Mouse (Mus musculus): ENCODE data around the gene Zmym1.

DNA sequence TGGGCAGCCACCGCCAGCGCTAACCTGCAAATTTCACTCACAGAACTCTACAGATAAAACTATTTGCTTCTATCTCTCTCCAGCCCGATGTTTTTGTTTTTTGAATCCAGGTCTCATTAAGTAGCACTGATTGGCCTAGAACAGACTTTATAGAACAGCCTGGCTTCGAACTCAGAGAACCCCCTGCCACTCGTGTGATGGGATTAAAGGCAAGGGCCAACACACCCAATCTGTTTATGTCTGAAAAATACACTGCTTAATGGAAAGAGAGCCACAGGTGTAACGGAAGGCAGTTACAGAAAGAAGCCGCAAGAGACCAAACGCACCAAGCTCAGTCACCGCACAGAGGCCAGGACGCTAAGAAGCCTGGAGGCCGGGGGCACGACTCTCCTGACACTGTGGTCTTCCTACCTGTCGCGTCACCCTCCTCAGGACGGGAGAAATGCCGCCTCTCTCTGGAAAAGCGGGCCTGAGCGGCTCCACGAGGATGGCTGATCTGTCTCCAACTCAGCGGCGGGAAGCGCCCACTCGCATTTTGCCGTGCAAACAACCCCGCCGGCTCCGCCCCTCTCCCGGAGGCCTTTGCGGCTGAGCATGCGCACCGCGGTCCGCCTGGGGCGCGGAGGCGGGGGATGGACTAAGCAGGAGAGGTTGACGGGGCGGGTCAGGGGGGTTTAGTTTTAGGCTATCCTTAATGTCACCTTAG is at the start of gene Zmym1:
- no peak for TF ChIP-seq CHD2 (IDR thresholded peaks at IDR 0.05; ENCODE audit: low read depth, low read length)
- no peak for TF ChIP-seq ZNF384 (IDR thresholded peaks at IDR 0.05; ENCODE audit: low read depth, low read length)
- peak; percentile 71; the same call in 1 of the 2 replicates for TF ChIP-seq HCFC1 (IDR thresholded peaks at IDR 0.05; ENCODE audit: borderline replicate concordance, insufficient read depth, low read length)
- no peak for TF ChIP-seq ZC3H11A (IDR thresholded peaks at IDR 0.05; ENCODE audit: borderline replicate concordance, low read depth, low read length)
